Mouse (Mus musculus) left cerebral cortex, adult 18-20 months (tissue): ENCODE data around the gene Abcf3. TPM values are rescaled to one million over a fixed set of nuclear protein-coding genes. Genes with fewer than 3 reads are reported as not detected.

Experiments used
- DNase-seq, 2 experiments: peaks; one replicate each; pipeline ENCODE4 v3.0.0; 2021 to 2022; ENCODE audit warnings: low spot score in 2 of 2, mixed read lengths in 1 of 2
- long read RNA-seq, 2 experiments: library from polyadenylated mRNA; stranded (forward); transcript quantifications; one replicate each; pipeline ENCODE4 v2.0.0; 2021
- total RNA-seq, 2 experiments: library from RNA; stranded (reverse); gene quantifications; 2 replicates each; pipeline ENCODE4 v1.2.3; 2021

Gene Abcf3
- total RNA-seq = 100 to 1,000 TPM; 100 to 120 TPM
- long read RNA-seq, experiment 1, transcript Abcf3-201 (21 exons, 3,090 nt) = major isoform, 94 of 111 reads
- long read RNA-seq, experiment 1, partial matches to known transcripts = 7 of 111 reads
- long read RNA-seq, experiment 1, other reads (novel, unspliced or antisense) = 10 of 111 reads
- long read RNA-seq, experiment 2, transcript Abcf3-201 (21 exons, 3,090 nt) = major isoform, 64 of 76 reads
- long read RNA-seq, experiment 2, partial matches to known transcripts = 5 of 76 reads
- long read RNA-seq, experiment 2, other reads (novel, unspliced or antisense) = 7 of 76 reads

- peak; percentile 97 to 99 for DNase-seq
These were observed at the start of gene Abcf3 for GRCm38 (mm10) chr16:20548096-20548948. Gene Abcf3, plus strand, starts transcription at chr16:20548577.

- DNase-seq = peak; percentile 94 to 97
These were observed 49.5 kb upstream of the Abcf3 start, which contains the start of gene Eif2b5 for GRCm38 (mm10) chr16:20498677-20499475. Gene Eif2b5, plus strand, starts transcription at chr16:20498817.

GRCm38 (mm10) chr16:20506000-20506399, 42.4 kb upstream of the Abcf3 start:
- DNase-seq = peak; percentile 47 to 49

GRCm38 (mm10) chr16:20509349-20509748, 39.0 kb upstream of the Abcf3 start:
- DNase-seq = no peak

DNA sequence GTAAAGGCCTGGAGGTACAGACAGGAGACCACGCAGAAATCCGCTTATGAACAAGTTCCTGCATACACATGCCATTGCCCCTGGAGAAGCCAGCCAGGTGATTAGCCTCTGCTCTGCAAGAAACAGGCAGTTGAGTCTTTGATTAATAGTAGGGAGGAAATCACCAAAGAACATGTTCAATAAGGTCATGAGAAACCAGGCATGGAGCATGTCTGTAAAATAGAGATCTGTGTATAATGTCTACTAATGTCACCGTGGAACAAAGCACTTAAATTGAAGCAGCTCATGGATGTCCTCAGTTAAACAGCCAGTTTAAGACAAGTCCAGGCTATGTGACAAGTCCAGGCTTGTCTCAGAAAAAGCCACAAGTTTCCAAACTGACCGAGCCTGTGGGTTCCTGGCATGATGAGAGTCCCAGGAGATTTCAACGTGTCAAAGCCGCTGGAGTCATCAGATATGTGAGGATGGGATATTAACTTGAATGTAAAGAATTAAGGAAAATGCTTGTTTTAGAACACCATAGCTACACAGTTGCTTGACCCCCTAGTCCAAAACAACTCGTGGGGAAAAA, 37.0 kb upstream of the Abcf3 start:
- DNase-seq = no peak

- no peak for DNase-seq
These were observed 32.3 kb upstream of the Abcf3 start for GRCm38 (mm10) chr16:20516032-20516431.

DNA sequence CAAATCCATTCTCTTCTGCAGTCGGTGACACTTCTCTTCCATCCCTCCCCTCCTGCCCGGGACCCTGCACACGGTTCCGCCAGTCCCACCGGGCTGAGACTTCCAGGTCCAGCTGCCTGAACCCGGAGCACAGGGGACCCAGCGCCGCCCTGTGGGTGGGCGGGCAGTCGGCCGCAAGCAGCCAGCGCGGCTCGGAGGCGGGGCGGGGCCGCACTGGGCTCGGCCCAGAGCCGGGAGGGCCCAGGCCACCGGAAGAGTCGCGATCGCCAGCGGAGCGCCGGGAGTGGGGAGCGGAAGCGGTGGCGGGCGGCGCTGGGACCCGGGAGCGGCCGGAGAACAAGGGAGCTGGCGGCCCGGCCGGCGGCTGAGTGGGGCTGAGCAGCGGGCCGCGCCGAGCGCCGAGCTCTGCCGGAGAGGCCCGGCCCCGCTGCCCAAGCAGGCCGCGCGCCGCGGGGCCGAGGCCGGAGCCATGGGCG, 31.6 kb upstream of the Abcf3 start, which contains the start of gene Dvl3:
TSS of gene Dvl3 (plus strand) at position 257 of the 476 bp plus-strand sequence.
- DNase-seq = peak; percentile 80 to 91

GRCm38 (mm10) chr16:20517216-20517615, 31.2 kb upstream of the Abcf3 start:
- peak; percentile 16 to 18 for DNase-seq

DNA sequence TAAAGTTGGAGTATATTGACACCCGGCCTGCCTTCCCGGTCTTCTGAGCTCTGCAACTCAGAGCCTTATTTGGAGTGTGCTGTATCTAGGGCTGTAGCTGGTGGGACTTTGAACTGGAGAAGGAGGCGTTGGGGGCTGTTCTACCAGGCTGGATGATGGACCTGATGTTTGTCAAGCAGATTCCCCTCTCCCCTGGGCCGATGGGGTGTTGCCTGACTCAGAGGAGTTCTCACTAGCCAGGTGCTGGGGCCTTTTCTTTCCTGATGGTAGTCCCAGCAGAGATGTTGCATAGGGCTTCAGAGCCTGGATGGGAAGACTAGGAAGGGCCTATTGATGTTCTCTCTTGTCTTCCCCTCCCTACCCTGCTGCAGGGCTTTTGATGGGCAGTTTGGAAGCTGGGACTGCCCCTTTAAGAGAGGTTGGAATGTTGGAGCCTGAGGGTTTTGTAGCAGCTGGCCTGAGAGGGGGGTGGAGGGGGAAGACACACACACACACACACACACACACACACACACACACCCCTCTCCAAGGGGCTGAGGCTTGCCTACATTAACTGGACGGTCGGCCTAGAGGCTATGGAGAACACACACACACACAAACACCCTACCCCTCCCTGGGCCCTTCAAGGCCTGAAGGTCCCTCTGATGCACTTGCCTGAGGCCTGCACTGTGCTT, 30.5 kb upstream of the Abcf3 start:
- no peak for DNase-seq

GRCm38 (mm10) chr16:20523886-20524285, 24.5 kb upstream of the Abcf3 start:
- no peak for DNase-seq

DNA sequence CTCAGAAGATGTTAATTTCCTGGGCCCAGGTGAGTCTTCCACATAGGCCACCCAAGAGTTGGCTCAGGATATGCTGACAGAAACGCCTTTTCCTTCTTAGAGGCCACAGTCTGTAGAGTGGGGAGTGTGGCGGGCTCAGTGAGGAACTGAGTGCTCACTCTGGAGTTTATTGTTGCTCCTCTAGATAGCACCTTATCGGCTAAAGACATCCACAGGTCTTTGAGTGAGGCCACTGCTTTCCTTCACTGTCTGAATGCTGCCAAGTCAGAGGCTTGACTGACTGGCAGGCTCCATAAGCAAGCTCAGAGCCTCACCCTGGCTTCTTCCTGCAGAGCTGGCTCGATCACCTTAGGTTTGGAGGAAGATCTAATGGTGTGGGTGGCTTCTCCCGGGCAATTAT, 19.6 kb upstream of the Abcf3 start:
- no peak for DNase-seq

GRCm38 (mm10) chr16:20529375-20529774, 19.0 kb upstream of the Abcf3 start:
- no peak for DNase-seq

DNA sequence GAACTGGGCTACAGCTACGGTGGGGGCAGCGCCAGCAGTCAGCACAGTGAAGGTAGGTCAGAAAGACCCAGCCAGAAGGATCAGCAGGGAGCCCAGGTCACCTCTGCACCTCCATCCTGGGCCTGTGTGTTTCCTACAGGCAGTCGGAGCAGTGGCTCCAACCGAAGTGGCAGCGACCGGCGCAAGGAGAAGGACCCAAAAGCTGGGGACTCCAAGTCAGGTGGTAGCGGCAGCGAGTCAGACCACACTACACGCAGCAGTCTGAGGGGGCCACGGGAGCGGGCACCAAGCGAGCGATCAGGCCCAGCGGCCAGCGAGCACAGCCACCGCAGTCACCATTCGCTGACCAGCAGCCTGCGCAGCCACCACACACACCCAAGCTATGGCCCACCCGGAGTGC, 17.4 kb upstream of the Abcf3 start:
- no peak for DNase-seq

GRCm38 (mm10) chr16:20534617-20535295, 13.6 kb upstream of the Abcf3 start:
- no peak for DNase-seq

DNA sequence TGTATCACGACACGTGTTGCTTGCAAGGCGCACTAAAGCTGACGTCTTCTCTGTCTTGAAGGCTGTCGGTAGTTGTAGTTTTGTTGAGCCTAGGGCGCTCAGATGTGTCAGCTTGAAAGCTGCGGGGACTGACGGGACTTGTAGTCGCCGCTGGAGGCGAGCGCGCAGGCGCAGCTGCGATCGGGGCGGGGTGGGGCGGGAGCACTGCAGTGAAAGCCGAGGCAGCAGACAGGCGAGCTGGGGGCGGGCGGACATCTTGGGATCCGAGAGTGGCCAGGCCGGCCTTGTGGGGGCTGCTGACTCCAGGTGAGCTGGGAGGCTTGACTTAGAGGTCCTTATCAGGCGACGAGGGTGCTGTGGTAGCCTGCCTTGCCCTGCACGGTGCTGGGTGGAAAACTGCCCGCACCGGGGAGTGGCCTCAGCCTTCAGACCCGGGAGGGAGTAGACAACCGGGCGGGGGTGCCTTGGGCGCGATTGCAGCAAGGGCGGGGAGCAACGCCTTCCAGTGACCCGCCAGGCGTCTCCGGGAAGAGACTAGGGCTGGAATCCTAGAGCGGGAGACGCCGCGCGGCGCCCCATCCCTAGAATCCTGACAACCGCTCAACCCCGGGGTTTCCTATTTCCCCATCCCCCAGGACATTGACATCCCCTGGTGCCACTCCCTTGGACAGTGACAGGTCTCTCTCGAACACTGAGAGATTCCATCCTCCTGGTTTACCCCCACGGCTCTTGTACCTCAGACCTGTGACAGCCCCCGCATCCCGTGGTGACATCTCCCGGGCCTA, 12.9 kb upstream of the Abcf3 start, which contains the start of gene Ap2m1:
TSS of gene Ap2m1 (plus strand) at position 183 of the 785 bp plus-strand sequence.
- DNase-seq = peak; percentile 88 to 93

DNA sequence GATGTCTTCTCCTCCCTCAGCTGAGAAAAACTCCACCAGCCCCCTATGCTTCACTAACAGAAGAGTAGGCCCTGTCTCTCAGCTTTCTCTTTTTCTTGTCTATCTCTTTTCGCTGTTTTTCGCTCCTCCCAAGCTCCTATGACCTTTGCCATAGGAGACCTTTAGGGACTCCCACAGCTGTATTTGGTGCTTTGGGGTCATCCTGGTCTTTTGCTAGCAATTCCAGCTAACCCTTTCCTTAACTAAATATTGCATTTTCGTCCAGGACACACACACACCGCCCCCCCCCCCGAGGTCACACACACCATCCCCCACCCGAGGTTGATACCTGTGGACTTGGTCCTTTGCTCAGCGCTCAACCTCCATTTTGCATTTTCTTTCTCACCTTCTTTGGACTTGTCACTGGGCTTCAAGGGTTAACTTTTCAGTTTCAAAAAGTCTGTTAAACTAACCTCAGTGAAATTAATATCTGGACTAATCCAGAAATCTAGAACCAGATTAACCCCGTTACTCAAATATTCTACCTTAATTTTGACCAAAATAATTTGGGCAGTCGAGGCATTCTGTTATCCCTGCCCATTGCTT, 12.2 kb upstream of the Abcf3 start:
- no peak for DNase-seq

- DNase-seq = peak; percentile 16 to 29
These were observed 11.3 kb upstream of the Abcf3 start for GRCm38 (mm10) chr16:20537071-20537471.

- DNase-seq = no peak
These were observed 10.6 kb upstream of the Abcf3 start for GRCm38 (mm10) chr16:20537601-20538320.
